Mouse (Mus musculus): Measurements from ENCODE around the gene Gdap1l1.
"Not testable (repeated sequence)": the region's sequence is repeated elsewhere in the genome, so short reads cannot be mapped to it uniquely, and the experiment has no call there.

Gdap1l1 gene

DNA sequence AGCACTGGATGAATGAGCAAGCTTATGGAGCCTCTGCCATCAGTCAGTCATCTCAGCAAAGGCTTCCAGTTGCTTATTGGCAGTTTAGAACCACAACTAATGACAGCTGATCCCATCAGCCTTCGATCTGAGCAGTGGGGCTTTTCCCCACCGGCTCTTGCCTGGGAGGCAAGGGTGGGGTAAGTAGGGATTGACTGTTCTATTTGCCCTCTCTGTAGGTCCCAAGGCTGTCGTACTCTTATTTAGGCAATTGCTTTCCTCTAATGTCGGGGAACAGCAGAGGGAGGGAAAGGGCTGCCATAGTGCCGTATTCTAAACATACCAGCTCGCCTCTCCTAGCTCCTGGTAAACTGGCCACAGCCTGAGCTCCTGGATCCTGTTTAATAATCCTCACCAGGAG is 13.7 kb upstream of the Gdap1l1 start, which contains the start of gene Oser1:
Gene Oser1 (minus strand): TSS at position 101 of the 400 bp plus-strand sequence.
- DNase-seq (ENCODE audit: low spot score) = no peak

DNA sequence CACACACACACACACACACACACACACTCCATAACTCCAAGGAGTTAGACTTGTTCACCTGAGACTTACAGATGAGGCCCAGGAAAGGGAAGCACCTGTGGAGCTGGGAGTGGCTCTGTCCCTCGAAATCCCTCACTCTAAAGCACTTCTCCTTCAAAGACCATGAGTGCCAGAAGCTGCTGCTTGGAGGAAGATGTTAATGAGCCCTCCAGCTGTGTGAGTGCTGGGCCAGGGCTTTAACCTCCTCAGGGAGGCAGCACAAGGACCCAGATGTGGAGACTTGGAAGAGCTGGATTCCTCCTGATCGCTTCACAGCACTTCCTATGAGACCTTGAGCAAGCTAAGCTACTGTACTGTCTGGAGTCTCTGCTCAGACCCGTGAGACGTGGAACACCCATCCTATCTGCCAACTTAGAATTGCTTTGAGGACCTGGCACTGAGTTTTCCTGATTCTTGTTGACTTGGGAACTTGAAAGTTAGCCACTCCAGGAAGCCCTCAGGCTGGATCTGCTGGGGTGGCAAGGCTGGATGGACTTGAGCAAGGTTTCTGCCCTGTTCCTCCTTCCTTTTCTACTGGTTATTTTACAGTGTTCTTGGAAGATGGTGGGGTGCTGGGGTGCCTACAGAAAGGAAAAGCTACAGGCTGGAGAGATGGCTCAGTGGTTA is 9.8 kb upstream of the Gdap1l1 start:
- DNase-seq (ENCODE audit: low spot score) = no peak

DNA sequence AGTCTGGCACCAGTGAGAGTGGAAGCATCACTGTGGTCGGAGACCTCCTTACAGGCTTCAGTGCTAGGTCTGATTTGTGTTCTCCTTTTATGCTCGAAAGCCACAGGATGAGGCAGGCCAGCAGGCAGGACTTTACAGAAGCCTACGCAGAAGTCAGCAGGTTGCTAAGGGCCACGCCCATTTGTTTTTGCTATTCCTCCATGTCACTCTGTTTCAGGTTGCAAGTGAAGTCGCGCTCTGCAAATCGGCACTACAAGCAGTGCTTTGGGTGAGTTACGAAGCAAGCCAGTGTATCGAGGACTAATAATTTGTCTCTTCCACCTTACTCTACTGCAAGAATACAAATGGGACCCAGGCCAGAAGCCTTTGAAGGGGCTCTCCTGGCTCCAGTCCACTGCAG is 7.0 kb upstream of the Gdap1l1 start:
- DNase-seq (ENCODE audit: low spot score) = no peak

DNA sequence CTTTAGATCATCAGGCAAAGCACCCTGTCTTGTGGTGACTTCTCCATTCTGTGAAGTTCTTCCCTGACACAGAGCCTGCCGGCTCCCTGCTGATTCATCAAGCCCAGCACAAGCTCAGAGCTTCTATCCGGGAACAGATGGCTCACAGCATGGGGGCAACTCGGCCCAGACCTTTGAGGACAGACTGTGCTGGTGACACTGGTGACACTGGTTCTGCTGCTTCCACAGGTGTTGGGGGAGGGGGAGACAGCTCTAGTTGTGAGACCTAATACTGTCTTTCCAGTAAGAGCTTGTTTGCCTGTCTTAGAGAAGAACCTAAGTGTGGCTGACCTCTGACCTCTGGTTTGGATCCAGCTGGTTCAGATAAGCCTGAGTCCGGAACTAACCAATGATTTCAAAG is 4.3 kb upstream of the Gdap1l1 start:
- no peak for DNase-seq (ENCODE audit: low spot score)

DNA sequence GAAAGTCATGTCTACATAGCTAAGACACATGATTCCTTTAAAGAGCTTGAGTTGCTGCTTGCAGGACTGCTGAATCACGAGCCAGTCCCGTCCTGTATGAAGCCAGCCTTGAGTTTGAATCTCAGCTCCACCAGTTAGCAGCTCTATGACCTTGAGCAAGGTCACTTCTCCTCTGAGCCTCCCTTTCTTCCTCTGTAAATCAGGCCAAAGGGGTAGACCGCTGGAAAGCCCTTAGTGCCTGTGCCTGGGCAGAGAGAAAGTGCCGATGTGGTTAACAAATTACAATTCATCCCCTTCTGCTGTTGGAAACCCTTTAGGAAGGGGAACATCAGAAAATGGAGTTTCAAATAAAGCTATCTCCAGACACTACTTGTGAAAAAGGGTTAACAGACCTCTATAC is 476 bp upstream of the Gdap1l1 start:
- no peak for DNase-seq (ENCODE audit: low spot score)

DNA sequence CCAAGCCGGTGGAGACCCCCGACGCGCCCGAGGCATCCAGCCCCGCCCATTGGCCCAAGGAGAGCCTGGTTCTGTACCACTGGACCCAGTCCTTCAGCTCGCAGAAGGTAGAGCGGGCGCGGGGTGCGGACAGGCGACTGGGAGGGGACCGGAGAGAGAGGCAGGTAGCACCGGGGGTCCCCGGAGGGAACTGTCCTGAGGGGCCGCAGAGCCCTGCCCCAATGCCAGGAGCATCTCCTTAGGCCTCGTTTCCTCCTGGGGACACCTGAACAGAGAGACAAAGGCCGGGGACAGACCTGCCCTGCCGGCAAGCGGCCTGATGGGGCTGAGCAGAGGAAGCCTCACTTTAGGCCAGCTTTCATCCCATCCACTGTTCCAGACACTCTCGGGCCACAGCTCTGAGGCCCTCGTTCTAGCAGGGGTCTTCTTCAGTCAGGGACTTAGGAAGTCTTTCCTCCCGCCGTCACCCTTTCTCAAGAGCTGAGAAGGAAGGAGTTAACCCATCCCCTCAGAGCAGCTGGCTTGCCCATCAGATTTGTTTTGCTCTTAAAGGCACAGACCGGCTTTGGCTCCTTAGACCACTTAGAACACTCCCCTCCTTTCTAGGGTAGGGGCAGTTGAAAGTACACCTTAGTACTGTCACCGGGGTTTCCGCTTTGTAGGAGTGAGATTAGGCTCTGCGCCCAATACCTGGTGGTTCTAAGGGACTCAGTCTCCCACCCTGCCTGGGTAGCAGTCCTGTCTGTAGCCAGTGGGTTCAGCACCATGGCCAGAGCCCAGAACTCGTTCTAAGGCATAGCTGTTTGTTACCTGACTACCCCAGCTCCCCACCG is 559 bp downstream of the Gdap1l1 start:
- DNase-seq (ENCODE audit: low spot score) = peak; percentile 43

DNA sequence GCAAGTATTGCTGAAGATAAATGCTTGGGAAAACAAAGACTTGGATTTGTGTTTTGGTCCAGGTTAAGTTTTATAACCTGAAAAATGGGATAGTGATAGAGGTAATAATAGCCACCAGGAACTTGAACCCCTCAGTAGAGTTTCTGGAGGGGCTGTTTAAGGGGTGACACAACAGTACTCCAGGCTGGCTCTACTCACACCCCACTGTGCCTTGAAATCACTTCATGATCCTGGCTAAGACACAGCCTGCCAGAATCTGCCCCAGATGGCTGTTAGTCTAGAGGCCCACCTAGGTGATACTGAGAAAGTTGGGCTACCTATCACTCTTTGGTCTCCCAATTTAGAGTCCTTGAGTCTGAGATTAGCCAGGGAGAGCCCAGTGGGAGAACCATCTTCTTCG is 1.2 kb downstream of the Gdap1l1 start:
- DNase-seq (ENCODE audit: low spot score) = no peak

DNA sequence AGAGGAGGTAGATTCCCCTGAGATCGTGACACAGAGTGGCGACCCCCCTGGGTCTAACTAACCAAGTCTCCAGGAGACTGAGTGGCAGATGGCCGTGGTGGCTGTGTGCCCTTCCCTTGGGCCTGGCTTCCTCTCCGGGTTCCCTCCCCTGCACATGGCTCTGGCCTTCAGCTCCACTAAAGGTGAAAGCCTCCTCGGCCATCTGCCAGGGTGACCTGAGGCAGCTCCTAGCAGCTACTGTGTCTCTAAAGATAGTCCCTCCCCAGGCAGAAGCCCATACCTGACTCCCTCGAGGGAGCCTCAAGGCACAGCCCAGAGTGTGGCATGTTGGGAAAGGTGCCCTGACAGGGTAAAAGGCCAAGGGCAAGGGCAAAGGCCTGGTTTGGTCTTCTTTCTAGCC is 5.3 kb downstream of the Gdap1l1 start:
- no peak for DNase-seq (ENCODE audit: low spot score)

DNA sequence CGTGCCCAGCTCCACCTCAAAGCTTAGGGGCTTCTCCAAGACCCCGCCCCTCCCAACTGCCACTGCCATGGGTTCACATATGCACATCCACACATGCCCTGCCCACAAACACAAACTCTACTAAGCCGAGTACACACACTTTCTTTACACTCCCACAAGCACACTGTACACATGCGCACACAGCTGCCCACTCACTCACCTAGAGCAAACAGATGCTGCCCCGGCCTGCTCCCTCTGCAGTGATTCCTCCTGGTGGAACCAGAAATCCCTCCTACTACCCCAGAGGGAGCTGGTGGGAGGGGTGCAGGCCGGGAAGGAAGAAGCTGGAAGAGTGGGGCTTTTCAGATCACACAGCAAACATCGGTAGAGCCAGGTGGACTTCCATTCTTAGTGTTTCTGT is 5.7 kb downstream of the Gdap1l1 start:
- no peak for DNase-seq (ENCODE audit: low spot score)

DNA sequence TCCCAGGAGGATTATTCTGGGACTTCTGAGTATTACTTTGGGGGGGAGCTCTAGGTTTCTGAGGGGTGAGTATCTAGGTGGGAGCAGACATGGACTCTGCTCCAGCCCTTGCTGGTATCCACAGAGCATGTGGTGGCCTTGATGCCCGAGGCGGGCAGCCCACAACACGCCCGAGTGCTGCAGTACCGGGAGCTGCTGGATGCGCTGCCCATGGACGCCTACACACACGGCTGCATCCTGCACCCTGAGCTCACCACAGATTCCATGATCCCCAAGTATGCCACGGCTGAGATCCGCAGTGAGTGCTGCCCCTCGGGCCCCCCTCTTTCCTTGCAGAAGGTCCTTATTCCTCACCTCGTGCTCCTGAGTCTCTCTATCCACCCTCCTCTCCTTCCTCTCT is 9.1 kb downstream of the Gdap1l1 start:
- no peak for DNase-seq (ENCODE audit: low spot score)

DNA sequence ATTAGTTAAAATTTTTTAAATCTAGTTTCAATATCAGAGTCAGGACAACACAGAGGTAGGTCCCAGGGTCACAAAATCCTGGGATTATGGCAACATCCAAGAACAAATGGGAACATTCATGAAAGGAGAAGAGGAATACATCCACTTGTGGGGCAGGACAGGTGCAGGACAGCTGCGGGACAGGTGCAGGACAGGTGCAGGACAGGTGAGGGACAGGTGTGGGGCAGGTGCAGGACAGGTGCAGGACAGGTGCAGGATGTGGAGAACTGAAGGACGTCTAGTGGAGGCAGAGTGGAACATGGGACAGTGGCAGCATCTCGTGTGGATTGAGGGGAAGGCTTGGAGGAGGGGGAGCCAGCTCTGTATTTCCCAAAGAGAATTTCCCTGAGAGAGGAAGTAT is 11.0 kb downstream of the Gdap1l1 start:
- no peak for DNase-seq (ENCODE audit: low spot score)

DNA sequence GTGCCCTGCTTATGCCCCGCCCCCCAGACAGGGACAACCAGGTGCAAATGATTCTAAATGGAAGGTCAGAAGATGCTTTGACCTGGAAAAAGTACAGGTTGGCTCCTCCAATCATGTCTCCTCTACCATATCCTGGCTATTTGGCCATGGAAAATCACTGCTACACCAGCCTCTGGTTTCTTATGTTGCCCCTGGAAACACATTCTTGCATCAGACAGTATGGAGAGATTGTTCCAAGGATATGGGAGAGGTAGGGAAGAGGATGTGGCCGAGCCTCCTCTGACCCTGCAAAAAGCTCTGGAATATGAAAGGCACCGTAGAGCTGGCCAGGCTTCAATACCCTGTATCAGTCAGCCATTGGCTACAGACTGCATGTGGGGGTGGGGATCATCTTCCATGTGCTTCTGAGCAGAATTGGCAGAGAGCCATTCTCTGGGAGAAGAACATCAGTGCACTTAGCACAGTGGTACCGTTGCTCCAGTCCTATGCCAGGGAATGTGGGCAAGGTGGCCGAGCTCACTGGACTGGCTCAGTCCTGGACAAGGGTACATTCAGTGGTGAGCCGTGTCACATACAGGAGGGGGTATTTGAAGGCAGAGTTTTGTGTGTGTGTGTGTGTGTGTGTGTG is 12.5 kb downstream of the Gdap1l1 start:
- no peak for DNase-seq (ENCODE audit: low spot score)

DNA sequence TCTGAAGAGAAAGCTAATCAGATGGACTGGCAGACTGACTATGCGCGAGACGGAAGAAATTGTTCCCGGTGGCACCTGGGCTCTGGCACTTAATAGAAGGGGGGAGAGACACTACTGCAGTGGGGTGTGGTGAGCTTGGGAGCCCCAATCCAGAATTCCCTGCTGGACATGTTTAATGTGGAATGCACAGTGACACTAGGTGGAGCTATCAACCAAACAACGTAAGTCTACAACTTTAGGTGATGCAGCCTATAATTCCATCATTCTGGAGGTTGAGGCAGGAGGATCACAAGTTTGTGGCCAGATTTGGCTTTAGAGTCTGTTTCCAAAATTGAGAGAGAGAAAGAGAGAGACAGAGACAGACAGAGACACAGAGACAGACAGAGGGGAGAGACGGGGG is 14.5 kb downstream of the Gdap1l1 start:
- no peak for DNase-seq (ENCODE audit: low spot score)

DNA sequence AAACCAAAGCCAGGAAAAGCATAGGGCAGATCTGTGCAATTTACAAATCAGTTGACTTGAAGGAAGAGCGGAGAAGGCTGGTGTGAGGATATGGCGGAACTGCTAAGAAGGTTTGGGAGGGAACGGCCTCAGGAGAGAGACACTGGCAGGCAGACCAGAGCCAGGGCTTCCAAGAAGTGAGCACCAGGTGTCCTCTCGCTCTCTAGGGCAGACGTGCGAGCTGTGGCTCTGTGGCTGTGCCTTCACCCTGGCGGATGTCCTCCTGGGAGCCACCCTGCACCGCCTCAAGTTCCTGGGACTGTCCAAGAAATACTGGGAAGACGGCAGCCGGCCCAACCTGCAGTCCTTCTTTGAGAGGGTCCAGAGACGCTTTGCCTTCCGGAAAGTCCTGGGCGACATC is 15.1 kb downstream of the Gdap1l1 start:
- DNase-seq (ENCODE audit: low spot score) = no peak

DNA sequence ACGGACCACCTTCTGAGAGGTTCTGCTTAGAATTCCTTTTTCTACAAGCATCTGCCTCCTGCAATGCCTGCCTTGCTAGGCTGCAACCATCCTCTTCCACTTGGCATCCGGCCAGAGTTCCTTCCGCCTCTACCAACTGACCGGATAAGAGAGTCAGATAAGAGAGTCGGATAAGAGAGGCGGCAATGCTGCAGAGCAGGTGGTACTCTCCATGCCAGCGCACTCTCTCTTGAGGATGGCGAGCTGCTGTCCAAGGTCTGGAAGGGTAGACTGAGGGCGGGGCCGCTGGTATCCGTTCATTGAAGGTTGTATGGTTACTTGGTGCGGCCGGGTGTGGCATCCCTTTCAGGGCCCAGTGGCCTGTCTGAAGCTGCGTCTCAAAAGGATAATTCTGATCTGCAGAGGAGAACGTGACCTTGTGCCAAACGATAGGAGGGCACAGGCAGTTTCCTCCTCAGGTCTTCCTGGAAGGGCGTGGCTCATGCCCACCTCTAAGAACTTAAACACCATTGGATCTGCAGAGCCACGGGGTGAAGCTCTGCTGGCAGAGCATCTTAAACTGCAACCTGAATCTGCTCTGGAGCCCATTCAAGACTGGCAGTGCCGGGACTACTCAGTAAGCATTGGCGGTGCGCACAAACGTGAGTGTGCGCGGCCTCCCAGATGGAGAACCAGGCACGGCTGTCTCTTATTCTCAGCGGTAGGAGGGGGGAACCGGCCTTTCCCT is 20.4 kb downstream of the Gdap1l1 start:
- DNase-seq (ENCODE audit: low spot score) = no peak

DNA sequence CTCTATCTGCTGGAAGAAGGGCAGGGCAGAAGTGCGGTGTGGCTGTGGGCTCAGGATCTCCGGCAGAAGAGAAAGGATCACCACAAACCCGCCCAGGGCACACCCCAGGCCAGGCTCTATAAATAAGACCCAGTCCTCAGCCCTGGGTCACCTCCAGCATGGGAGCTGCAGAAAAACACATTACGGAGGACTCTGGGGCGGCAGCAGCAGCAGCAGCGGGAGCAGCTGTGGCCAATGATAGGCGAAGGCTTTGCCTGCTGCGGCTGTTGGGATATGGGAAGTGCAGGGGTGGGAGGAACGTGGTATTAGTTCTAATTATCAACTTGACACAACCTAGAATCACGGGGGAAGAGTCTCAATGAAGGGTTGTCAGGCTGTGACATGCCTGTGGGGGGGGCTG is 21.1 kb downstream of the Gdap1l1 start:
- no peak for DNase-seq (ENCODE audit: low spot score)

DNA sequence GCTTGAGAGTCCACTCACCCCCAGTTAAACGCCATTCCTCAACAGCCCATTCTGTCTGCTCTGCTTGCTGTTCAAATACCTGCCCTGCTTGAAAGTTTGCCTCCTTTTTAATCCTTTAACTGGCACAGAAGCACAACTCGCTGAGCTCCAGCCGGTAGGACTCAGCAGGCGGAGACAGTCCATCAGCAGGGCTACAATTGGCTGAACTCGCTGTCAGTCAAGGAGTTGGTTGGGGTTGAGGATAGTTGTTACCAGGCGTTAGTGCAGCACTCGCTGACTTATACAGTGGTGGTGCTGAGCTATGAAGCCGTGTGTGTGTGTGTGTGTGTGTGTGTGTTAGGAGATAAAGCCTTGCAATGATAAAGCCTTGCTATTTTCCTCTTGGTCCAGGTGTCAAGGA is 22.3 kb downstream of the Gdap1l1 start:
- DNase-seq (ENCODE audit: low spot score) = no peak

DNA sequence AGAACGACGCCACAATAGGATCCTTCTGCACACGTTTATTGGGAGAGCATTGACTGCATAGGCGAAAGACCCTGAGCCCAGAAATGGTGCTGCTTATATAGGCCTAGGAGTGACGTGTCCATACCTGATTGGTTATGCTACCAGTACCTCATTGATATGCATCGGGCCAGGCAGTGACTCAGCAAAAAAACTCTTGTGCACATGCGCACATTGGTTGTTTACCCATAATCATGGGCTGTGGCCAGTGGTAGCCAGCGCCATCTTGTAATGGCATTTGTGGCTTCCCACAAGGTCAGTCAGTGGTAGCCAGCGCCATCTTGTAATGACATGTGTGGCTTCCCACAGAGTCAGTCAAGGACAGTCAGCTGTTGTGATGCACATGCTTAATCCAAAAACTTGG is 23.0 kb downstream of the Gdap1l1 start:
- not testable (repeated sequence) for DNase-seq (ENCODE audit: low spot score)

DNA sequence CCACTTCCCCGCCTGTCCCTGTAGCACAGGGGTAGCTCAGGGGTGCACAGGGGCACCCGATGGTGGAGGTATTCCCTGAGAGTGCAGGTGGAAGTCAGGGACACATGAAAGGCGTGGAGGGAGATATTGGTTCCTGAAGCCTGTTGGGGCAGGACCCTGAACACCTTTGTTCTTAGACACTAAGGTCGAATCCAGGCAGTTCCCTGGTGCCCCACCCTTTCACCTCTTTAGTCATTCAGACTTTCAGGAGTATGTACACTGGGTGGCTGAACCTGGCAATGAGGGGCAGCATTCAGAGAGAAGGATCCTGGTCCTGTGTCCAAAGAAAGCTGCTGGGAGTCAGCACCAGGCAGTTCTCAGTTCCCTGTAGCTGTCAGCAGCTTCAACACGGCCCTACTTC is 24.1 kb downstream of the Gdap1l1 start:
- DNase-seq (ENCODE audit: low spot score) = no peak

DNA sequence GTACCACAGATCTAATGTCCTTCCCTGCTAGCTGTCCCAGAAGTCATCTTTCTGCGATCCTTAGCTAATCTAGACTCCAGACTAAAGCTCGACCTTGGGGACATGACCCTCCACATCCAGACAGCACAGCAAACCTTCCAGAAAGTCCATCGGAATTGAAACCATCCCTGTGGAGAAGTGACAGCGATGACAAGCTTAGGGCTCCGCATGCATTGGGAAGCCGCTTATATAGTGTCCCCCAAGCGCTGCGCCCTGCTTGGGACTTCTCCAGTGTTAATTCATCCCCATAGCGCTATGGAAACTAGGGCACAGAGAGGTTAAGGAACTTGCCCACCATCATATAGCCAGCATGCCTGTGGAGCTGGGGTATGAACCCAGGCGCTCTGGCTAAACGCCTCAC is 24.5 kb downstream of the Gdap1l1 start:
- DNase-seq (ENCODE audit: low spot score) = no peak

DNA sequence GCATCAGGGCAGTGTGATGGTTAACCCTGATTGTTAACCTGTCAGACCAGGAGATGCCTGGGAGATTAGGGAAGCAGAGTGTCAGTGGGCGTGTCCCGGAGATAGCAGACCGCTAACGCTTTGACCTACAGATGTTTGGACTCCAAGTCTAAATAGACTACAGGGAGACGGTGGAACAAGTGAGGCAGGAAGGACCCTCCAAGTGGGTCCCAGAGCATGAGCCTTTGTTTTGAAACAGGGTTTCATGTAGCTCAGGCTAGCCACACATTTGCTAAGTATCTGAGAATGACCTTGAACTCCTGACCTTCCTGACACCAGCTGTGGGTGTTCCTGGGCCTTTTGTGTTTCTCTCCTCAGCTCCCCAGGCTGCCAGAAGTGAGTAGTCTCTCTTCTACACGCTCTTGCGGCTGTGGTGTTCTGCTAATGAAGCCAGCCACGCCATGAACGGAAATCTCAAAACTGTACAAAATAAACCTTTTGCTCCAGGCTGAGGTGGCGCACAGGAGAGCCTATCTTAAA is 25.0 kb downstream of the Gdap1l1 start:
- no peak for DNase-seq (ENCODE audit: low spot score)

DNA sequence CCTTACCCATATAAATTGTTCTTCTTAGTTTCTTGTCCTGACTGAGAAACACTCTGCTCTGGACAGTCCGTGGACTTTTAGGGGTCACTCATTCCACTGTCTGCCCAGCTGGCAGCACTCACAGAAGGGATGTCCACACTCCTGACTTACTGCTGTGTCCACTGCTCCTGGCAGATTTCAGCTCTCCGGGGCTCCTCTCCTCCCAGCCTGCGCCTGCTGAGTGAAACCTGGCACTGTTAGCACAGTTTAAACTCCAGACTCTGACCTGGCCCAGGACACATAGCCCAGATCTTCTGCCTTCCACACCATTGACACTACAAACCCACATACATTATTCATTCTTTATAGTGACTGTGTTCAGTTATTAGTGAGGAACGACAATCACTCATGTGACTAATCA is 25.7 kb downstream of the Gdap1l1 start:
- no peak for DNase-seq (ENCODE audit: low spot score)

All from ovary, postnatal 10 days (tissue).